Mouse (Mus musculus) hindbrain, postnatal 0 days (tissue): ENCODE measurements around the gene Catsper3. TPM values are rescaled to one million over a fixed set of nuclear protein-coding genes. Genes with fewer than 3 reads are reported as not detected.

Source experiments
- ATAC-seq: fragments of 200-750 bp; cut with Nextera tagmentation; 2 replicates; pipeline ENCODE4 v1.8.0; 2017; ENCODE audit warnings: mild to moderate bottlenecking, moderate TSS enrichment, moderate library complexity
- DNase-seq: peaks from one replicate; pipeline ENCODE4 v3.0.0-alpha.2; 2015; ENCODE audit warnings: low spot score
- H3K27ac ChIP-seq: fragments of 300-500 bp; sonication (generic); 2 replicates; pipeline ENCODE4 v1.5.1; 2014; ENCODE audit warnings: mild to moderate bottlenecking
- H3K27me3 ChIP-seq: fragments of 300-500 bp; sonication (generic); 2 replicates; pipeline ENCODE4 v1.6.1; 2014; ENCODE audit warnings: low read length, mixed read lengths; ENCODE audit not compliant: insufficient read depth
- H3K36me3 ChIP-seq: fragments of 300-500 bp; sonication (generic); 2 replicates; pipeline ENCODE4 v1.6.1; 2014; ENCODE audit warnings: low read length, mixed read lengths; ENCODE audit not compliant: insufficient read depth
- H3K4me1 ChIP-seq: fragments of 300-500 bp; sonication (generic); 2 replicates; pipeline ENCODE4 v1.6.1; 2014; ENCODE audit warnings: antibody characterized with exemption, low read length, mixed read lengths; ENCODE audit not compliant: insufficient read depth
- H3K4me2 ChIP-seq: fragments of 300-500 bp; sonication (generic); 2 replicates; pipeline ENCODE4 v1.6.1; 2014; ENCODE audit warnings: low read depth, mild to moderate bottlenecking, low read length, moderate library complexity, mixed read lengths
- H3K4me3 ChIP-seq: fragments of 300-500 bp; sonication (generic); 2 replicates; pipeline ENCODE4 v1.5.1; 2014; ENCODE audit warnings: low read length
- H3K9ac ChIP-seq: fragments of 300-500 bp; sonication (generic); replicated peaks from 2 replicates; pipeline ENCODE4 v1.6.1; 2014; ENCODE audit warnings: mild to moderate bottlenecking, low read length, moderate library complexity, mixed read lengths
- H3K9me3 ChIP-seq: fragments of 300-500 bp; sonication (generic); 2 replicates; pipeline ENCODE4 v1.6.1; 2016; ENCODE audit warnings: low read length, mixed read lengths
- CTCF ChIP-seq: IDR thresholded peaks from 2 replicates; pipeline ENCODE4 v1.5.1; 2016; ENCODE audit warnings: antibody characterized with exemption, control low read depth, low read depth
- WGBS: fragments of 180-500 bp; shearing (Covaris S2); extraction: QIAGEN DNeasy Blood & Tissue Kit; methylation state at CpG from one replicate; pipeline ENCODE4 v1.1.7; 2014; 5-methylcytosine and 5-hydroxymethylcytosine counted together
- polyA plus RNA-seq: library from polyadenylated mRNA; unstranded; fragments of >200 nt; fragmentation: Nextera tagmentation; extraction: Ambion mirVana; gene quantifications from 2 replicates; pipeline ENCODE4 v1.2.1, GENCODE M21; 2015
- total RNA-seq: library from RNA; depleted of rRNA; stranded (reverse); fragments of >200 nt; gene quantifications from 2 replicates; pipeline ENCODE4 v1.2.3, GENCODE M21; 2014

Gene Catsper3
- total and polyA plus RNA-seq, 2 experiments from 2014 or later, result 0.43 TPM; not detected in 1

- H3K4me3 ChIP-seq, result no peak overlapping the region
- no peak overlapping the region for H3K27ac ChIP-seq
- H3K36me3 ChIP-seq, result no peaks in the 10 kb centered on the region
- H3K4me1 ChIP-seq, result no peaks in the 10 kb centered on the region
- 94% methylated on average over 10 of the region's 10 CpGs for WGBS
- no peaks in the 10 kb centered on the region for H3K9me3 ChIP-seq
- TF ChIP-seq CTCF, result no peak
- no peaks in the 10 kb centered on the region for H3K27me3 ChIP-seq
- no peak for ATAC-seq
- H3K4me2 ChIP-seq, result no peak overlapping the region
- no peak for DNase-seq
- H3K9ac ChIP-seq, result no peak overlapping the region
Measured at GRCm38 (mm10) chr13:55809707-55810106, 25.3 kb downstream of the Catsper3 start.

DNA sequence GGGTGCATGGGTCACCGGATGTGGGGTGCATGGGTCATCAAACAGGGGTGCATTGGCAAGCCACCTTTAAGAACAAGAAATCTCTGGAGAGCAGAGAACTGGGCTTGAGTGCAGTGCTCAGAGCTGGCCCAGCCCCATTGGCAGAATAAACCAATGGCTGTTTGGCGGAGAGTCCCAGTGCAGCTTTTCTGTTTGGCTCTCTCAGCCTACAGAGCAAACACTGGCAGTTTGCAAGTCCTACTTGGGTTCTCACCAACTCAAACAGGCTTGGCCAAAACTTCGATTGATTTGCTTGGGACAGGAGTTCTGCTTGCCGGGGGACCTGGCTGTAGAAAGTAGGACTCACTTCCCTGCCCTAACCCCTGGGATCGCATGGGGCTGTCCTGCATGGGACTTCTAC lies 26.6 kb downstream of the Catsper3 start:
- Histone ChIP-seq H3K4me2 (no peak overlapping the region), H3K36me3 (no peaks in the 10 kb centered on the region), H3K4me1 (no peaks in the 10 kb centered on the region), H3K9ac (no peak overlapping the region), H3K27ac (no peak overlapping the region), H3K4me3 (no peak overlapping the region), H3K9me3 (no peaks in the 10 kb centered on the region), H3K27me3 (no peaks in the 10 kb centered on the region)
- ATAC-seq (no peak), DNase-seq (no peak)
- no peak for TF ChIP-seq CTCF
- 70% methylated on average over 5 of the region's 5 CpGs for WGBS

DNA sequence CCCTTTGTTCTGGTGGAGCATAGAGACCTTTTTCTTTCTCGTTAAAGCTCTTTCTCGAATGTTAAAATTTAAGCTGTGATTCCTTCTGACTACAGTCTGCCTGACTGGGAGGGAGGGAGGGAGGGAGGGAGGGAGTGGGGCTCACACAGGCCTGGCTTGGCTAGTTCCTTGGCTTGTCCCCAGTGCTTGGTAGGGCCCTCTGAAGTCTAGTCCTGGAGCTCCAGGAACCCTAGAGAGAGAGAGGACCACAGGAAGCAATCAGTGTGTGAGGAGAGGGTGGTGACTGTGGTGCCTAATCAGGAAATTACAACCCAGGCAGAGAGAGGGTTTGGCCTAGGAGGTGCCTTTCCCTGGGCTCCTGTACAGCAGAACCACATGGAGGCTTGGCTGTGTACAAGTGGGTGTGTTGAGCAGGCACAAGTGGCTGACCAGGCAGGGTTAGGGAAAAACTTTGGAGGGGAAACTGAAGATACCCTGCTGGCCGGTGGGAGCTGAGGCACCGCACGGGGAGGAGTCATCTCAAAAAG lies 29.2 kb downstream of the Catsper3 start:
- no peaks in the 10 kb centered on the region for H3K4me1 ChIP-seq
- ATAC-seq (no peak), DNase-seq (no peak)
- no peaks in the 10 kb centered on the region for H3K27me3 ChIP-seq
- 63% methylated on average over 5 of the region's 5 CpGs for WGBS
- no peak overlapping the region for H3K9ac ChIP-seq
- H3K4me2 ChIP-seq, result no peak overlapping the region
- H3K9me3 ChIP-seq, result no peaks in the 10 kb centered on the region
- no peak overlapping the region for H3K27ac ChIP-seq
- no peak for TF ChIP-seq CTCF
- no peaks in the 10 kb centered on the region for H3K36me3 ChIP-seq
- no peak overlapping the region for H3K4me3 ChIP-seq

- no peaks in the 10 kb centered on the region for H3K9me3 ChIP-seq
- no peak overlapping the region for H3K9ac ChIP-seq
- no peak for ATAC-seq
- TF ChIP-seq CTCF, result no peak
- no peak overlapping the region for H3K27ac ChIP-seq
- H3K4me3 ChIP-seq, result no peak overlapping the region
- no peak for DNase-seq
- H3K27me3 ChIP-seq, result no peaks in the 10 kb centered on the region
- H3K4me1 ChIP-seq, result no peaks in the 10 kb centered on the region
- H3K4me2 ChIP-seq, result no peak overlapping the region
- H3K36me3 ChIP-seq, result no peaks in the 10 kb centered on the region
- WGBS, result 85% methylated on average over 6 of the region's 6 CpGs
Measured at GRCm38 (mm10) chr13:55814834-55815233, 30.5 kb downstream of the Catsper3 start.

GRCm38 (mm10) chr13:55822499-55822898 lies 38.1 kb downstream of the Catsper3 start:
- no peak overlapping the region for H3K4me2 ChIP-seq
- H3K27ac ChIP-seq, result no peak overlapping the region
- peaks cover 42% of the 10 kb centered on the region for H3K27me3 ChIP-seq
- H3K9ac ChIP-seq, result no peak overlapping the region
- no peak overlapping the region for H3K4me3 ChIP-seq
- H3K9me3 ChIP-seq, result no peaks in the 10 kb centered on the region
- DNase-seq (no peak), ATAC-seq (no peak)
- no peaks in the 10 kb centered on the region for H3K36me3 ChIP-seq
- TF ChIP-seq CTCF, result no peak
- WGBS, result 59% methylated on average over 5 of the region's 5 CpGs
- H3K4me1 ChIP-seq, result no peaks in the 10 kb centered on the region

GRCm38 (mm10) chr13:55824151-55824945 lies 40.0 kb downstream of the Catsper3 start:
- H3K27me3 ChIP-seq, result peaks cover 51% of the 10 kb centered on the region
- no peak overlapping the region for H3K27ac ChIP-seq
- H3K4me1 ChIP-seq, result no peaks in the 10 kb centered on the region
- ATAC-seq (no peak), DNase-seq (no peak)
- no peak overlapping the region for H3K4me2 ChIP-seq
- H3K9ac ChIP-seq, result no peak overlapping the region
- TF ChIP-seq CTCF, result peak; percentile 47
- WGBS, result 15% methylated on average over 10 of the region's 10 CpGs
- no peak overlapping the region for H3K4me3 ChIP-seq
- no peaks in the 10 kb centered on the region for H3K36me3 ChIP-seq
- no peaks in the 10 kb centered on the region for H3K9me3 ChIP-seq

- no peak for DNase-seq
- no peak for TF ChIP-seq CTCF
- H3K27ac ChIP-seq, result no peak overlapping the region
- WGBS, result under 1% methylated on average over 32 of the region's 32 CpGs
- no peak overlapping the region for H3K4me2 ChIP-seq
- peaks cover 56% of the 10 kb centered on the region for H3K27me3 ChIP-seq
- H3K4me3 ChIP-seq, result no peak overlapping the region
- H3K9ac ChIP-seq, result no peak overlapping the region
- H3K4me1 ChIP-seq, result no peaks in the 10 kb centered on the region
- H3K36me3 ChIP-seq, result no peaks in the 10 kb centered on the region
- H3K9me3 ChIP-seq, result no peaks in the 10 kb centered on the region
- peak; percentile 16; the same call in 1 of the 2 replicates for ATAC-seq
Measured at GRCm38 (mm10) chr13:55825245-55825681, 40.9 kb downstream of the Catsper3 start.
